Mouse (Mus musculus) spleen, postnatal 10 days (tissue): Measurements from ENCODE around the gene Cyp1a2.

Source experiments
- DNase-seq, 2 experiments: peaks; one replicate each; pipeline ENCODE4 v3.0.0; 2021 to 2022; ENCODE audit warnings: low spot score in 2 of 2

The Cyp1a2 gene

GRCm38 (mm10) chr9:57646551-57647103 is 36.9 kb downstream of the Cyp1a2 start:
- peak; percentile 22 to 34 for DNase-seq

GRCm38 (mm10) chr9:57644944-57645893 is 38.3 kb downstream of the Cyp1a2 start:
- DNase-seq = peak; percentile 95

GRCm38 (mm10) chr9:57644442-57644943 is 39.0 kb downstream of the Cyp1a2 start:
- peak; percentile 55 to 71 for DNase-seq

GRCm38 (mm10) chr9:57643856-57644180 is 39.7 kb downstream of the Cyp1a2 start:
- peak in 1 of 2 experiments; percentile 65 for DNase-seq

GRCm38 (mm10) chr9:57643169-57643855 is 40.2 kb downstream of the Cyp1a2 start:
- peak; percentile 57 to 67 for DNase-seq

GRCm38 (mm10) chr9:57641775-57642550 is 41.5 kb downstream of the Cyp1a2 start:
- peak; percentile 32 to 40 for DNase-seq

- peak in 1 of 2 experiments; percentile 20 for DNase-seq
Measured at GRCm38 (mm10) chr9:57641022-57641421, 42.5 kb downstream of the Cyp1a2 start.

GRCm38 (mm10) chr9:57640384-57640783 is 43.1 kb downstream of the Cyp1a2 start:
- peak; percentile 78 to 90 for DNase-seq

- peak; percentile 25 to 37 for DNase-seq
Measured at GRCm38 (mm10) chr9:57639661-57640328, 43.7 kb downstream of the Cyp1a2 start.

GRCm38 (mm10) chr9:57638651-57639459 is 44.6 kb downstream of the Cyp1a2 start:
- DNase-seq = peak; percentile 64 to 87

- peak; percentile 39 to 72 for DNase-seq
Measured at GRCm38 (mm10) chr9:57637741-57638322, 45.7 kb downstream of the Cyp1a2 start.

GRCm38 (mm10) chr9:57637272-57637671 is 46.2 kb downstream of the Cyp1a2 start:
- DNase-seq = peak in 1 of 2 experiments; percentile 19

GRCm38 (mm10) chr9:57633481-57634024 is 50.0 kb downstream of the Cyp1a2 start:
- peak; percentile 27 to 71 for DNase-seq

- DNase-seq = peak; percentile 87
Measured at GRCm38 (mm10) chr9:57629118-57629874, 54.2 kb downstream of the Cyp1a2 start.

- DNase-seq = no peak
Measured at GRCm38 (mm10) chr9:57628717-57629116, 54.8 kb downstream of the Cyp1a2 start.

GRCm38 (mm10) chr9:57627892-57628291 is 55.6 kb downstream of the Cyp1a2 start:
- no peak for DNase-seq

- DNase-seq = no peak
Measured at GRCm38 (mm10) chr9:57627191-57627590, 56.3 kb downstream of the Cyp1a2 start.
